Mouse (Mus musculus) forelimb bud, embryonic 11.5 days (tissue): Measurements from ENCODE around the gene B3gnt2.

Experiments
- DNase-seq: peaks from one replicate; pipeline ENCODE4 v3.0.0-alpha.2; 2012; ENCODE audit warnings: low read depth, low spot score

The B3gnt2 gene

GRCm38 (mm10) chr11:22815143-22815542 is 45.6 kb downstream of the B3gnt2 start:
- DNase-seq: no peak

GRCm38 (mm10) chr11:22813921-22814704 is 46.6 kb downstream of the B3gnt2 start:
- DNase-seq: no peak

- no peak for DNase-seq
Observed at GRCm38 (mm10) chr11:22813427-22813826, 47.3 kb downstream of the B3gnt2 start.

GRCm38 (mm10) chr11:22811413-22811812 is 49.3 kb downstream of the B3gnt2 start:
- DNase-seq: no peak

- no peak for DNase-seq
Observed at GRCm38 (mm10) chr11:22809465-22810096, 51.2 kb downstream of the B3gnt2 start.

- no peak for DNase-seq
Observed at GRCm38 (mm10) chr11:22808040-22808439, 52.7 kb downstream of the B3gnt2 start.

- no peak for DNase-seq
Observed at GRCm38 (mm10) chr11:22805171-22805570, 55.6 kb downstream of the B3gnt2 start.

GRCm38 (mm10) chr11:22799987-22800424 is 60.8 kb downstream of the B3gnt2 start:
- peak; percentile 32 for DNase-seq

GRCm38 (mm10) chr11:22798916-22799315 is 61.8 kb downstream of the B3gnt2 start:
- no peak for DNase-seq

- no peak for DNase-seq
Observed at GRCm38 (mm10) chr11:22794734-22795133, 66.0 kb downstream of the B3gnt2 start.

- DNase-seq: no peak
Observed at GRCm38 (mm10) chr11:22793881-22794203, 66.9 kb downstream of the B3gnt2 start.

GRCm38 (mm10) chr11:22793176-22793880 is 67.4 kb downstream of the B3gnt2 start:
- DNase-seq: no peak

- no peak for DNase-seq
Observed at GRCm38 (mm10) chr11:22792149-22792548, 68.6 kb downstream of the B3gnt2 start.

- DNase-seq: no peak
Observed at GRCm38 (mm10) chr11:22791726-22792125, 69.0 kb downstream of the B3gnt2 start.

GRCm38 (mm10) chr11:22787833-22788232 is 72.9 kb downstream of the B3gnt2 start:
- no peak for DNase-seq

GRCm38 (mm10) chr11:22784477-22784876 is 76.3 kb downstream of the B3gnt2 start:
- no peak for DNase-seq

- DNase-seq: no peak
Observed at GRCm38 (mm10) chr11:22782705-22783124, 78.0 kb downstream of the B3gnt2 start.

GRCm38 (mm10) chr11:22781190-22781589 is 79.6 kb downstream of the B3gnt2 start:
- DNase-seq: no peak

GRCm38 (mm10) chr11:22780761-22781160 is 80.0 kb downstream of the B3gnt2 start:
- no peak for DNase-seq

GRCm38 (mm10) chr11:22779821-22780551 is 80.8 kb downstream of the B3gnt2 start:
- no peak for DNase-seq

GRCm38 (mm10) chr11:22778596-22778995 is 82.2 kb downstream of the B3gnt2 start:
- DNase-seq: no peak

GRCm38 (mm10) chr11:22777531-22777930 is 83.2 kb downstream of the B3gnt2 start:
- peak; percentile 31 for DNase-seq
